Mouse (Mus musculus) bone marrow macrophage, adult 2 months (primary cell): ENCODE measurements around the gene Eva1b.

Experiments
- CTCF ChIP-seq: IDR thresholded peaks from 2 replicates; pipeline ENCODE4 v1.5.1; 2012; ENCODE audit warnings: low read depth, mild to moderate bottlenecking, low read length, moderate library complexity
- POLR2A ChIP-seq: IDR thresholded peaks from 2 replicates; pipeline ENCODE4 v1.6.1; 2012; ENCODE audit warnings: mild to moderate bottlenecking, low read depth, low read length, borderline replicate concordance

GRCm38 (mm10) chr4:126190636-126191035 lies 43.1 kb downstream of the Eva1b start:
- TF ChIP-seq CTCF (no peak), POLR2A (no peak)
